Mouse (Mus musculus) embryonic fibroblast, embryonic 13.5 days (primary cell): ENCODE results near the gene Fam129a.

Experiments
- CTCF ChIP-seq: IDR thresholded peaks from 2 replicates; pipeline ENCODE4 v1.5.1; 2011; ENCODE audit warnings: mild to moderate bottlenecking, control low read depth, low read length, moderate library complexity, borderline replicate concordance; ENCODE audit not compliant: insufficient read depth
- POLR2A ChIP-seq: IDR thresholded peaks from 2 replicates; pipeline ENCODE4 v1.6.1; 2011; ENCODE audit warnings: low read depth, mild to moderate bottlenecking, control low read depth, low read length, moderate library complexity

DNA sequence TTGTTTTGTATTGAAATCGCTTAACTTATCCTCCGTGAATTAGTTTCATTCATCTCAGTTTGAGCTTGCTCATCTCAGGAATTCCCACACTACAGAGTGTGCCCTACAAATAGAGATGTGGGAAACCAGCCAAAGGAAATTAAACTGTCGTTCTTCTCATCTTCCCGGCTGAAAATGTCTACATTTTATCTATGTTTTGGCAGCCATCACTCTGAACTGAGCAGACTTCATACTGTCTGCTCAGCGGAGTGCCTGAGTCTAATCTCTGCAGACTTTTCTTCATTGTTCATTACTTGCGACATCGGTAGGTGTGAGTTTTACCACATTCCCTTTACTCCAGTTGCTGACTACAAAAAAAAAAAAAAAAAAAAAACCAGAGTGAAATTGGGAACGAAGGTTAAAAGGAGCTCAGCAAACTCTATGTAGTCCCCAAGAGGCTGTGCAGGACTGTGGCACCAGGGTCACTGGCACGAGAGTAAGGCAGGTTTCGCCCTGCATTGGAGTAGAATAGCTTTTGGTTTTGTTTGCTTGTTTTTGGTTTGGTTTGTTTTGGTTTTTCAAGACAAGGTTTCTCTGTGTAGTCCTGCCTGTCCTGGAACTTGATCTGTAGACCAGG is 43.4 kb downstream of the Fam129a start:
- no peak for TF ChIP-seq CTCF
- no peak for TF ChIP-seq POLR2A
